30 mouse cellular contexts compared by ENCODE assay signal in the genomic region with DNA sequence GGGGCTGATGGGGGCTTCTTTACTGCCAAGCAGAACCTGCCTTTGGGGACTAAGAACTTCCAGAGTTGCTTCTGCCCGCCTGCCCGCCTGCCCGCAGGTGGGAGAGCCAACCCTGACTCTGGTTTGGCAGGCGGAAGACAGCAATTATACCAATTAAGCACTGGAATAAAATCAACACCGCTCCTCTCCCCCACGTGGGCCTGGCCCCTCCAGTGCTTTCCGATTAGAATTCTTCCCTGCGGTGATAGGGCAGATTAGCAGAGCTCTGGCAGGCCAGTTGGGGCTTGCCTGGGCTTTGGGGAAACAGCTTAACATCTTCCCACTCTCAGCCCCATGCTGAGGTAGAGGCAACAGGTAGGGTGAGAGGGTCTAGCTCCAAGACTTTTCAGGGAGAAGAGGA.
DNase-seq lines count a peak whose midpoint lies in the region; ATAC-seq lines count a peak whose summit lies in the region.
"Had no signal": no experiment of that assay in that cellular context is flagged by ENCODE, and none has a peak within 500 bp of the region (broad histone marks: within the 10 kb centered on the region; RNA-seq: fewer than 3 reads in every experiment).

No protein-coding gene starts in this region.

- no peak overlapping the region for H3K4me3 ChIP-seq in forebrain, embryonic 15.5 days
- H3K4me3 ChIP-seq in forebrain, embryonic 12.5 days (replicated peaks), result no peak overlapping the region
- H3K4me3 ChIP-seq in embryonic facial prominence, embryonic 10.5 days, result no peak overlapping the region
- H3K4me3 ChIP-seq: gastrocnemius, adult 2 months; hindbrain, embryonic 12.5 days; intestine, embryonic 15.5 days; limb, embryonic 13.5 days; lung, embryonic 15.5 days; megakaryocyte, embryonic 14.5 days; midbrain, embryonic 12.5 days; neural tube, embryonic 13.5 days had no signal

- H3K9me3 ChIP-seq in forebrain, embryonic 15.5 days, result no peaks in the 10 kb centered on the region
- H3K9me3 ChIP-seq in forebrain, embryonic 12.5 days, result no peaks in the 10 kb centered on the region
- H3K9me3 ChIP-seq in embryonic facial prominence, embryonic 10.5 days, result 0 out of 2 replicates have a peak, but pooled peaks cover 2% of the 10 kb centered on the region
- H3K9me3 ChIP-seq: intestine, embryonic 15.5 days had no signal

- no peak overlapping the region for H3K27ac ChIP-seq in forebrain, embryonic 15.5 days (replicated peaks)
- H3K27ac ChIP-seq in forebrain, embryonic 12.5 days, result no peak overlapping the region
- peak overlapping the region; percentile 10; the same call in 1 of the 2 replicates for H3K27ac ChIP-seq in embryonic facial prominence, embryonic 10.5 days (replicated peaks)
- H3K27ac ChIP-seq: gastrocnemius, adult 2 months; hindbrain, embryonic 12.5 days; hindbrain, postnatal 0 days; intestine, embryonic 15.5 days; limb, embryonic 13.5 days; lung, embryonic 15.5 days; midbrain, embryonic 12.5 days; neural tube, embryonic 13.5 days had no signal

- 0 out of 2 replicates have a peak, but pooled peaks have one; percentile 11 for ATAC-seq in forebrain, embryonic 15.5 days (replicated peaks)
- no peak for ATAC-seq in forebrain, embryonic 12.5 days (ENCODE audit: low FRiP score)
- ATAC-seq: hindbrain, postnatal 0 days; intestine, embryonic 15.5 days had no signal

- DNase-seq in left cerebral cortex, postnatal 4 days, result peak; percentile 47
- no peak for DNase-seq in left cerebral cortex, adult 9 months (ENCODE audit: low spot score in 2 of 2)
- DNase-seq in embryonic facial prominence, embryonic 10.5 days (ENCODE audit: low spot score), result peak; percentile 49
- no peak for DNase-seq in right cerebral cortex, adult 2 months (ENCODE audit: low spot score in 2 of 2)
- DNase-seq in spleen, adult 18-20 months, result no peak
- DNase-seq: adrenal gland, adult 8-10 months; cerebellum, adult 8-10 months; embryo, embryonic 11 days; gastrocnemius, adult 2 months; gastrocnemius, postnatal 36 days; heart, adult 18-20 months; heart, postnatal 36 days; kidney, adult 2 months; kidney, postnatal 36 days; lung, postnatal 36 days; right cerebral cortex, postnatal 25 days; thymus, adult 2 months; thymus, postnatal 36 days had no signal

- H3K27me3 ChIP-seq in forebrain, embryonic 15.5 days, result no peaks in the 10 kb centered on the region
- no peaks in the 10 kb centered on the region for H3K27me3 ChIP-seq in forebrain, embryonic 12.5 days
- H3K27me3 ChIP-seq in embryonic facial prominence, embryonic 10.5 days (replicated peaks; ENCODE audit: low read depth, poor library complexity, severe bottlenecking), result no peaks in the 10 kb centered on the region
- H3K27me3 ChIP-seq: hindbrain, embryonic 12.5 days; intestine, embryonic 15.5 days; limb, embryonic 13.5 days; lung, embryonic 15.5 days; midbrain, embryonic 12.5 days; neural tube, embryonic 13.5 days had no signal

- WGBS in forebrain, embryonic 15.5 days, result 28% methylated on average over 8 of the region's 8 CpGs
- 35% methylated on average over 8 of the region's 8 CpGs for WGBS in forebrain, embryonic 12.5 days
- WGBS in embryonic facial prominence, embryonic 10.5 days, result 29% methylated on average over 8 of the region's 8 CpGs

- H3K36me3 ChIP-seq in forebrain, embryonic 15.5 days, result no peaks in the 10 kb centered on the region
- no peaks in the 10 kb centered on the region for H3K36me3 ChIP-seq in forebrain, embryonic 12.5 days (replicated peaks)
- H3K36me3 ChIP-seq in embryonic facial prominence, embryonic 10.5 days (replicated peaks), result no peaks in the 10 kb centered on the region
- H3K36me3 ChIP-seq: hindbrain, embryonic 12.5 days; intestine, embryonic 15.5 days; limb, embryonic 13.5 days; lung, embryonic 15.5 days; midbrain, embryonic 12.5 days; neural tube, embryonic 13.5 days had no signal

- H3K4me1 ChIP-seq in forebrain, embryonic 15.5 days, result 0 out of 2 replicates have a peak, but pooled peaks cover 3% of the 10 kb centered on the region
- H3K4me1 ChIP-seq in forebrain, embryonic 12.5 days, result no peaks in the 10 kb centered on the region
- H3K4me1 ChIP-seq in embryonic facial prominence, embryonic 10.5 days, result peaks cover 13% of the 10 kb centered on the region
- H3K4me1 ChIP-seq: hindbrain, embryonic 12.5 days; intestine, embryonic 15.5 days; lung, embryonic 15.5 days; midbrain, embryonic 12.5 days; neural tube, embryonic 13.5 days had no signal

- intact Hi-C loops in left cerebral cortex, postnatal 4 days (cut with DNase I), result no loop called here

- H3K4me2 ChIP-seq in forebrain, embryonic 15.5 days (replicated peaks), result no peak overlapping the region
- H3K4me2 ChIP-seq in forebrain, embryonic 12.5 days, result no peak overlapping the region
- H3K4me2 ChIP-seq: heart, embryonic 11.5 days; hindbrain, embryonic 12.5 days; intestine, embryonic 15.5 days; limb, embryonic 13.5 days; liver, embryonic 11.5 days; lung, embryonic 15.5 days; midbrain, embryonic 12.5 days; neural tube, embryonic 13.5 days had no signal

- no peak overlapping the region for H3K9ac ChIP-seq in forebrain, embryonic 15.5 days (replicated peaks)
- H3K9ac ChIP-seq in forebrain, embryonic 12.5 days, result no peak overlapping the region
- H3K9ac ChIP-seq: hindbrain, embryonic 12.5 days; intestine, embryonic 15.5 days; limb, embryonic 13.5 days; lung, embryonic 15.5 days; midbrain, embryonic 12.5 days; neural tube, embryonic 13.5 days had no signal

Comparison
In these comparisons a context has a peak if more than half of its experiments do, and no peak if none do; other contexts are left out.
1. DNase-seq: peak in left cerebral cortex, postnatal 4 days (single experiment) and embryonic facial prominence, embryonic 10.5 days (single experiment); none in left cerebral cortex, adult 9 months (0 of 2), right cerebral cortex, adult 2 months (0 of 2) and spleen, adult 18-20 months (0 of 2).